Mouse (Mus musculus) monocyte, adult 5-6 weeks (primary cell): Measurements from ENCODE around the gene Gm8251. TPM values are rescaled to one million over a fixed set of nuclear protein-coding genes. Genes with fewer than 3 reads are reported as not detected.
"Not testable (repeated sequence)": the region's sequence is repeated elsewhere in the genome, so short reads cannot be mapped to it uniquely, and the experiment has no call there.

Source experiments
- ATAC-seq: fragments of 153-309, 156-312 bp; replicated peaks from 2 replicates; pipeline ENCODE4 v1.8.0; 2017; ENCODE audit warnings: mild to moderate bottlenecking; ENCODE audit not compliant: low TSS enrichment, insufficient number of reproducible peaks, severe bottlenecking, poor library complexity, low FRiP score
- total RNA-seq: library from RNA; stranded (forward); fragments of 200-1000, 200-491, 200-594 nt; gene quantifications from 3 replicates; pipeline ENCODE4 v1.2.3, GENCODE M21; 2017

The Gm8251 gene
- total RNA-seq: 0.67 to 0.96 TPM (median 0.78 TPM) in 3 replicates

- ATAC-seq: no peak
Observed at GRCm38 (mm10) chr1:44061836-44062235, at the start of gene Gm8251. Gene Gm8251 (minus strand): TSS chr1:44061936.

DNA sequence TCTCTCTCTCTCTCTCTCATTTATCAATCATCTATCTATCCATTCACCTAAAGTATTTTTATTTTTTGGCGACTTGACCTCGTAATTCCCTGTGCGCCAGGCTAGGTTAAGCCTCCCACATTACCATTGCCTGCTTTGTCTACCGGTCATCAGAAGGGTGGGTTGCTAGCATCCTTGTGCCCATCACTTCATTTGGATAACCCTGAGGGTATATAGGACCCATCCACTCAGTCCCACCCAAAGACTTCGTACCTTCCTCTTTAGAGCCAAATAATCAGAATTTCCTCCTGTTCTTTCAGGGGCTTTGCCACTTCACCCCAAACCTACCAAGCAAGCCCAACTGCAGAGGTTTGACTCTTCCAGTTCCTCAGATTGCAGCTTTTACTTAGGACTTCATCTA, 41.2 kb upstream of the Gm8251 start:
- ATAC-seq: no peak

GRCm38 (mm10) chr1:44102259-44102717, 40.6 kb upstream of the Gm8251 start, which contains the start of gene Tex30:
Gene Tex30 (minus strand): TSS chr1:44102441.
- peak; percentile 80 for ATAC-seq

DNA sequence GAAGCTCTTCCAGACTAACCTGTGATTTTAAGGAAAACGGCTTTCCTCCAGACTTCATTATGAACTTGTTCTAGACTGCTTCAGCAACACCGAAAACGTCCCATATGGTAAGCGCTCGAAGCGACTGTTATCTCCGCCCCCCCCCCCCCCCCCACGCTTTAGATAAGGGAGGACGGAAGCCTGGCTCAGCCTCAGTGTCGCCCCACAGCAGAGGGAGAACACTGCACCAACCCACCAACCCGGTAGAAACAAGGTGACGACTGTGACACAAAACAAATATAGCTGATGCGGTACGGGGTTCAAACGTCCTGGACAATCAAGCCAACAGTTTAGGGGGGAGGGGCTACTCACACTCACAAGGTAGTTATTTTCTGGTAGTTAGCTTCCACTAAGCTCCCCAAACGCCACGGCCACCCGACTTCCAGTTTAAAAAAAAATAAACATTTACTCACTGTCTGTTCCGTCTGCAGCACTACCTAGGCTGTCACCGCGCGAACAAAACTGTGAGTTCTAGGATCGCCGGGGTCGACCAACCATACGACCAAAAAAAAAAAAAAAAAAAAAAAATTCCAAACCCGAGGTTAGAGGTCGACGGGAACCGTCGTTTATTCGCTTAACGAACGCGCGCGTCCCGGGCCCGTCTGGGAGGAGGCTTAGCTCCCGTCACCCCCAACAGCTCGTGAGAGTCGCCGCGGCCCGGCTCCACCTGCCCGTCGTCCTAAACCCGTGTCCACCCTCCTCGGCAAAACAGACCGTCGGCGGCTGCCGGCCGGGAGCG, 39.9 kb upstream of the Gm8251 start:
- ATAC-seq: peak; percentile 73

GRCm38 (mm10) chr1:44064625-44065024, 2.9 kb upstream of the Gm8251 start:
- no peak; the same call in 1 of the 2 replicates for ATAC-seq

DNA sequence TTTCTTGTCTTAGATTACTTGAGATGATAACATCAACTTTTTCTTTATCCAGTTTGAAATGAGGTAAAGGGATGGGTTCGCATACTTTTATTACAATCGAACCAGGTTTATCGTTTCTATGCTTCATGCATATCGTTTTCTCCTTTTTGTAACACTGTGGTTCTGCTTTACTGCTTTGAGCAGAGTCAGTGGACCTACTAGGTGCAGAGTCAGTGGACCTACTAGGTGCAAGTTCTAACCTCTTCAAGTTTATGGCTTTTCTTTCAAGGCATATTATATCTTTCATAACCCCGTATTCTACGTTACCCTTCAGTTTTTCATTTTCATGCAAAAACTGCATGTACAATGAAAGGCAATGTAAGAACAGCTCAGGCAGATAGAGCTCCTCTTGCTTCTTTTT, 1.7 kb upstream of the Gm8251 start:
- ATAC-seq: no peak

DNA sequence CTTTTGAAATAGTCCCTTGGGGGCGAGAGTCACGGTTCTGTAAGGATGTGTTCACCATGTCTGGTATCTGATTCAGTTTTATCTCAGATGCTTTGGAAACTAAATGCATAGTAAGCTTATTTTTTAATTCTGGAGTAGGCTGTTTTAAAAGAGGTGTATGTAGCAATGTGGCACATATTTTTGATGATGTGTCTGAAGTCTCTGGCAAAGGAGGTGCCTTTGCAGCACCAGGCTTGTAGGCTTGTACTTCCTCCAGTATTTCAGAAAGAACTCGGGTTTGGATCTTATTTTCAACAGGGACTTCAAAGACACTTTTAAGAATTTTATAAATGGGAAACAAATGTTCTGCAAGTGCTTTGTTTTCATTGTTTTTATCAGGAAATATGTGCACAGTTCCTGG, 3.9 kb downstream of the Gm8251 start:
- no peak for ATAC-seq

DNA sequence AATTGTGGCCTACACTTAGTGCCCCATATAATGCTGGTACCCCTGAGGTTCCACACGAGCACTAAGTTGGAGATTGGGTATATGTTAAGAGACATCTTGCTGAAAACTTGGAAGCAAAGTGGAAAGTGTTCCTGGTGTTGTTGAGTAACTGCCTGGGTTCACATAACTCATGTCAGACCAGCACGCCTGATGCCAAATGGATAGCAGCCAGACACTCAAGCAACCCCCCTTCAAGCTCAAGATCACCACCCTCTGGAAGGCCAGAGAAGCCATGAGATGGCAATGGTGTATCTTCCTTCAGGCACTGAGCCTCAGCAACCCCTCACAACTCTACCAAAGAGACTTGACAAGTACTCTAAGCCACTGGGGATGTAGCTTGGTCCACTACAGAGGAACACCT, 15.2 kb downstream of the Gm8251 start:
- no peak for ATAC-seq

DNA sequence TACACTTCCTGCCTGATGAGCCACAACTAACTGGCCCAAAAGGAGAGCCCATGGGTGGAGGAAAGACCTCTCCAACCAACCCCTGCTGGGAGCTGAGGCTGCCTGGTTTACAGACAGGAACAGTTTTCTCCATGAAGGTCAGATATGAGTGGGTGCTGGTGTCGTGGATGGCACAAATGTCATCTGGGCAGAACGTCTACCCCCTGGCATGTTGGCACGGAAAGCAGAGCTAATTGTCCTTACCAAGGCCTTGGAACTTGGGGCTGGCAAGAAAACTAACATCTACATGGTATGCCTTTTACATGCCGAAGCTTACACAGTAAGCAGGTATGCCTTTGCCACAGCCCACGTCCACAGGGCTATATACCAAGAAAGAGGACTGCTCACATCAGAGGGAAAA, 16.0 kb downstream of the Gm8251 start:
- ATAC-seq: not testable (repeated sequence)

DNA sequence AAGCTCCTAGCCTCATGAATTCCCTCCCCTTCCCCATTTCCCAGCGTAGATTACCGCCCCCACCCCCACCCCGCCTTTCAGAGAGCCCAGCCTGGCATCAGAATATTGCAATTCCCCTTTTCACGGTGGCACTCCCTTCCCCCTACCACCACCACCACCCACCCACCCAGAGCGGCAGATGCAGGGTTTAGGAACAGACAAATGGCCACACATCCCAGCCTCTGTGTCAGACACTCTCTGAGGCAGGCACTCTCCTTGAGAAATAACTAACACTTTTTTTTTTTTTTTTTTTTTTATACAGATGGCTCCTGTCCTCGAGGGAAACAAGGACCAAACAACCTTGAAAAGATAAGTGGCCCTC, 19.2 kb downstream of the Gm8251 start:
- ATAC-seq: no peak

GRCm38 (mm10) chr1:44041797-44042554, 19.8 kb downstream of the Gm8251 start:
- peak; percentile 62 for ATAC-seq

DNA sequence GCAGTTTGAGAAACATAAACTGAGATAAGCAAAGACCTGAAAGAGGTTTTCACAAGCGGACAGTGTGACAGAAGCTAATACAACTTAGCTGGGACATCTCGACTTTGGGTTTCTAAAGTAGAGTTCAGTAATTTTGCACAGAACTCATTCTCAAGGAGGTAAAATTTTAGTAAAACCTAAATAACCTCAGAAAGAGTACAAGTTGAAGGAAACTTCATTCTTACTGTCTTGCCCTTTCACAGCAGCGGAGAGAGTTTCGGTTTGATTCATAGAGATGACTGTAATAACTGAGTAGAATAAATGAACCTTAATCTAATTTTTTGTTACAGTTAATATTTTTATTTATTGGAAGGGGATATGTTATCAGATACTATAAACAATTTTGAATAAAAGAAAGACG, 28.8 kb downstream of the Gm8251 start:
- ATAC-seq: no peak

GRCm38 (mm10) chr1:44032213-44032612, 29.5 kb downstream of the Gm8251 start:
- ATAC-seq: no peak

- no peak for ATAC-seq
Observed at GRCm38 (mm10) chr1:44027651-44028050, 34.1 kb downstream of the Gm8251 start.

GRCm38 (mm10) chr1:44022656-44023055, 39.1 kb downstream of the Gm8251 start:
- no peak for ATAC-seq

GRCm38 (mm10) chr1:44019934-44020333, 41.8 kb downstream of the Gm8251 start, which contains the start of gene Mettl21c:
Gene Mettl21c (minus strand): TSS chr1:44020034.
- ATAC-seq: no peak

GRCm38 (mm10) chr1:44015556-44015955, 46.2 kb downstream of the Gm8251 start:
- ATAC-seq: no peak
